Mouse (Mus musculus) small intestine, adult 2 months (tissue): Measurements from ENCODE around the gene Sema4c. TPM values are rescaled to one million over a fixed set of nuclear protein-coding genes. Genes with fewer than 3 reads are reported as not detected.

ENCODE experiments used
- H3K27ac ChIP-seq: fragments of 200-500 bp; 2 replicates; pipeline ENCODE4 v1.5.1; 2012; ENCODE audit warnings: low read depth, low read length, control low read depth, inconsistent platforms; ENCODE audit not compliant: insufficient read depth
- H3K27me3 ChIP-seq: fragments of 200-500 bp; 2 replicates; pipeline ENCODE4 v1.6.1; 2012; ENCODE audit warnings: mild to moderate bottlenecking, moderate library complexity, low read length, inconsistent platforms; ENCODE audit not compliant: control insufficient read depth, insufficient read depth
- H3K36me3 ChIP-seq: fragments of 200-500 bp; 2 replicates; pipeline ENCODE4 v1.6.1; 2012; ENCODE audit warnings: mild to moderate bottlenecking, low read length, control low read depth, inconsistent platforms; ENCODE audit not compliant: control insufficient read depth, insufficient read depth
- H3K4me1 ChIP-seq: fragments of 200-500 bp; 2 replicates; pipeline ENCODE4 v1.6.1; 2012; ENCODE audit warnings: low read length, inconsistent platforms, mixed read lengths; ENCODE audit not compliant: control insufficient read depth, insufficient read depth, insufficient read length
- H3K4me3 ChIP-seq: fragments of 200-500 bp; 2 replicates; pipeline ENCODE4 v1.5.1; 2012; ENCODE audit warnings: low read depth, mild to moderate bottlenecking, control low read depth, inconsistent platforms, low read length, moderate library complexity
- CTCF ChIP-seq: fragments of 200-500 bp; IDR thresholded peaks from 2 replicates; pipeline ENCODE4 v1.5.1; 2012; ENCODE audit warnings: low read depth, mild to moderate bottlenecking, control low read depth, inconsistent platforms, low read length, moderate library complexity, mixed read lengths; ENCODE audit not compliant: insufficient replicate concordance, insufficient read length; ENCODE audit errors: extremely low read depth
- POLR2A ChIP-seq: fragments of 200-500 bp; IDR thresholded peaks from 2 replicates; pipeline ENCODE4 v1.6.1; 2012; ENCODE audit warnings: low read depth, mild to moderate bottlenecking, control low read depth, inconsistent platforms, low read length, moderate library complexity
- WGBS: fragments of 180-500 bp; shearing (Covaris S2); methylation state at CpG from one replicate; pipeline ENCODE4 v1.1.7; 2018; 5-methylcytosine and 5-hydroxymethylcytosine counted together
- polyA plus RNA-seq: library from polyadenylated mRNA; depleted of rRNA; stranded (reverse); fragments of >200 nt; gene quantifications from 2 replicates; pipeline ENCODE4 v1.2.3, GENCODE M21; 2012

The Sema4c gene
- polyA plus RNA-seq, 1 experiment: 6.0 TPM

- TF ChIP-seq POLR2A (no peak), CTCF (no peak)
- H3K36me3 ChIP-seq: peaks cover 58% of the 10 kb centered on the region
- no peak overlapping the region for H3K27ac ChIP-seq
- no peak overlapping the region for H3K4me3 ChIP-seq
- WGBS: 71% methylated on average over 5 of the region's 5 CpGs
- no peaks in the 10 kb centered on the region for H3K4me1 ChIP-seq
- H3K27me3 ChIP-seq: no peaks in the 10 kb centered on the region
Observed at GRCm38 (mm10) chr1:36524058-36524457, 34.1 kb downstream of the Sema4c start.

GRCm38 (mm10) chr1:36523332-36524013 is 34.7 kb downstream of the Sema4c start:
- Histone ChIP-seq H3K36me3 (peaks cover 63% of the 10 kb centered on the region), H3K27me3 (no peaks in the 10 kb centered on the region), H3K4me3 (no peak overlapping the region), H3K4me1 (no peaks in the 10 kb centered on the region), H3K27ac (no peak overlapping the region)
- TF ChIP-seq POLR2A (no peak), CTCF (no peak)
- WGBS: 34% methylated on average over 9 of the region's 9 CpGs

GRCm38 (mm10) chr1:36522210-36522609 is 35.9 kb downstream of the Sema4c start:
- Histone ChIP-seq H3K27ac (no peak overlapping the region), H3K4me3 (no peak overlapping the region), H3K36me3 (peaks cover 63% of the 10 kb centered on the region), H3K27me3 (no peaks in the 10 kb centered on the region), H3K4me1 (no peaks in the 10 kb centered on the region)
- WGBS: 95% methylated on average over 7 of the region's 7 CpGs
- TF ChIP-seq CTCF (no peak), POLR2A (no peak)

GRCm38 (mm10) chr1:36519626-36520025 is 38.5 kb downstream of the Sema4c start:
- H3K4me1 ChIP-seq: no peaks in the 10 kb centered on the region

GRCm38 (mm10) chr1:36518259-36518658 is 39.9 kb downstream of the Sema4c start:
- Histone ChIP-seq H3K27me3 (no peaks in the 10 kb centered on the region), H3K4me3 (no peak overlapping the region), H3K4me1 (no peaks in the 10 kb centered on the region; the same call in 1 of the 2 replicates), H3K27ac (no peak overlapping the region), H3K36me3 (peaks cover 38% of the 10 kb centered on the region)
- WGBS: 72% methylated on average over 3 of the region's 3 CpGs
- TF ChIP-seq CTCF (no peak), POLR2A (no peak)

More at GRCm38 (mm10) chr1:36519626-36520025, 38.5 kb downstream of the Sema4c start:
- H3K4me3 ChIP-seq: no peak overlapping the region
- WGBS: 78% methylated on average over 11 of the region's 11 CpGs
- peaks cover 48% of the 10 kb centered on the region for H3K36me3 ChIP-seq
- H3K27me3 ChIP-seq: no peaks in the 10 kb centered on the region
- TF ChIP-seq POLR2A: no peak
- no peak for TF ChIP-seq CTCF
- no peak overlapping the region for H3K27ac ChIP-seq

- peaks cover 6% of the 10 kb centered on the region; the same call in 1 of the 2 replicates for H3K36me3 ChIP-seq
- peaks cover 3% of the 10 kb centered on the region; the same call in 1 of the 2 replicates for H3K4me1 ChIP-seq
- TF ChIP-seq POLR2A (no peak), CTCF (peak; percentile 47; the same call in 1 of the 2 replicates)
- H3K27me3 ChIP-seq: no peaks in the 10 kb centered on the region
- no peak overlapping the region for H3K4me3 ChIP-seq
- H3K27ac ChIP-seq: no peak overlapping the region
- 77% methylated on average over 2 of the region's 2 CpGs for WGBS
Observed at GRCm38 (mm10) chr1:36513718-36514117, 44.4 kb downstream of the Sema4c start.

GRCm38 (mm10) chr1:36513310-36513709 is 44.8 kb downstream of the Sema4c start:
- 5% methylated on average over 1 of the region's 1 CpGs for WGBS
- Histone ChIP-seq H3K36me3 (0 out of 2 replicates have a peak, but pooled peaks cover 4% of the 10 kb centered on the region), H3K27ac (no peak overlapping the region), H3K4me3 (no peak overlapping the region), H3K27me3 (no peaks in the 10 kb centered on the region), H3K4me1 (peaks cover 3% of the 10 kb centered on the region; the same call in 1 of the 2 replicates)
- TF ChIP-seq POLR2A (no peak), CTCF (no peak)
